Mouse (Mus musculus): ENCODE data around the gene Spc25.

Gene Spc25

DNA sequence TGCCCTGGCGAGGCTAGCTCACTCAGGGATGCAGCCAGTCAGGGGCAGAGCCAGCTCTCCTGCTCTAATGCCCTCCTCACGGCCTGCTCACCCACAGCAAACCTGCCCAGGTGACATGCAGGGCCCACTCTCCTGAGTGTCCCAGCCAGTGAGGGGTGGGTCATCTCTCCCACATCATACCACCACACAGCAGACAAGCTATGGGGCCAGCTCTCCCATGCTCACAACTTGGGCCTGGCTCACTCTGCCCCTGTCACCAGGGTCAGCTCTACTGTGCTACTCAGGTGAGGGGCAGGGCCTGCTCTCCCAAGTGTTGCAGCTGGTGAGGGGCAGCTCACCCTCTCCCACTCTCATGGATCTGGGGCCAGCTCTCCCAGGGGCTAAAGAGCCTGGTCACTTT lies 18.0 kb downstream of the Spc25 start:
- CTCF ChIA-PET = no interaction called here

DNA sequence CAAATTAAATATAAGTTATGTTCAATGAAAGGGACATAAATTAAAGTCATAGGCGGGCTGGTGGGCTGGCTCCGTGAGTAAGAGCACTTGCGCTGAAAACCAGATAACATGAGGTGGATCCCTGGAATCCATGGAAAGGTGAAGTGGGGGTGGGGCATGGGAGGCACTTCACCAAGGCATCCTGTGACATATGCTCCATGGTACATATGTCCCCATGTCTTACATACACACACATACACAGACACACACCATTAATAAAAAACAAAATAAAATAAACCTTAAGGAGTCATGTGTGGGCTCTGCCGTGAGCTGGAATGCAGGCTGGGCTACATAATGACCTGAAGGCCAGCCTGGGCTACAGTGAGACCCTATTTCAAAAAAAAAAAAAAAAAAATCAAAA lies 26.3 kb downstream of the Spc25 start:
- CTCF ChIA-PET = no interaction called here

DNA sequence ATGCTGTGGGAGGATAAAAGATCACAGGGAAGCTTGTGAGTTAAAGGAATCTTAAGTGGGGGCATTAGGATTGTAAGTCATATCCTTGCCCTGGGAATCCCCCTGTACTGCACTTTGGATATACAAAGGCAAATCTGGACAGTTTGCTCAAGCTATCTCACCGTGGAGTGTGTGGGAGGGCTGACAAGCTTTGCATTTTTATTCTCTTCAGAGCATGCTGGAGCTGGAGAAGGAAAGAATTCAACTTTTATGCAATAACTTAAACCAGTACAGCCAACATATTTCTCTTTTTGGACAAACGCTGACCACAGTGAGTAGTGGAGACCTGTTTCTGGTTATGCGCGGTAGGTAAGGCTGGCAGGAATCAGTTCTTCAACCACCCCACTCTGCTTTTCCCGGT lies 30.7 kb downstream of the Spc25 start:
- CTCF ChIA-PET = no interaction called here

DNA sequence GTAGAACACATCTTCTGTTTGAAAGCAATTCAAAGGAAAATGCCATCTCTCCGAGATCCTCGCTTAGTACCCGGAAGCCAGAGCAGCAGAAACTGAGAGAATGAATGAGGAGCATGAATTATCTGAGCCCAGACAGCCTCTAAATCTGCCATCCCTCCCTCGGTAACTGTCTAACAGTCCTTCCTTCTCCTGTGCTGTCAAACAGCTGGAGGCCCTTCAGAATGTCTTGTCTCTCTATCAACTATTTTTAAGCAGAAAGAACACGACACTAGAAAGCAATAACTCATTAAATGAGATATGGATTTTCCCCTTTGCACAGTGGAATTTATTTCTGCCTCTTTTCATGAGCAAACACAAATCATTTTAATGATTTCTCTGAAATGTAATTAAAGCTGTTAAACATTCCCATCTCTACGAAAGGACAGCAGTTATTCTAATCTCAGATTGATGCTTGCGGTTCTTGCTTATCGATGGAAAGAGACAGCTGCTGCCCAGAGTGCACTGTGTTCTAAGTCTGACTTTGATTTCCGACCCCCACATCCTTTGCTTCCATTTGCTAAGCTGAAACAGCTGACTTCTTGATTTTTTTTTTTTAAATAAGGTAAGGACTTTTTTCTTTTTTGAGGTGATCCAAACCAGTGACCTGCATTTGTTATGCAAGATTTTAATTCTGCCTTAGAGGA lies 35.5 kb downstream of the Spc25 start:
- CTCF ChIA-PET = no interaction called here

DNA sequence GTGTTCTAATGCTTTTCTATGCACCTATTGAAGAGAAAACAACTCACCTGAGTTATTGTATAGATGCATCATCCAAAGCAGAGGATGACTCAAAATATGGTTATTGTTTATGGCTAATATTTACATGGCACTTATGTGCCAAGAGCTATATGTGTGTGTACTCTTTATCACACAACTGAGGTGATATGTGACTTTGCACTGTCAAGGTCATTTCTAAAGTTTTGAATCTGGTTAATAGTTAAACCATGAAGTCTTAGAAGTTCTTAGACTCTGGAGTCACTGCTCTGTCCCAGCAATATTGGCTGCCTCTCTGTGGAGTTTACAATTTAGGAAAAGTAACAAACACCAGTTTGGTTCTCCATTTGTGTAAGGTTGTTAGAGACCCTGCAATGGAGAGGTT lies 47.1 kb downstream of the Spc25 start:
- CTCF ChIA-PET = interaction anchor here (0.6 kb wide), 1 partner anchor 587 kb away, joined by 4 read pairs; no protein-coding TSS in a partner anchor

DNA sequence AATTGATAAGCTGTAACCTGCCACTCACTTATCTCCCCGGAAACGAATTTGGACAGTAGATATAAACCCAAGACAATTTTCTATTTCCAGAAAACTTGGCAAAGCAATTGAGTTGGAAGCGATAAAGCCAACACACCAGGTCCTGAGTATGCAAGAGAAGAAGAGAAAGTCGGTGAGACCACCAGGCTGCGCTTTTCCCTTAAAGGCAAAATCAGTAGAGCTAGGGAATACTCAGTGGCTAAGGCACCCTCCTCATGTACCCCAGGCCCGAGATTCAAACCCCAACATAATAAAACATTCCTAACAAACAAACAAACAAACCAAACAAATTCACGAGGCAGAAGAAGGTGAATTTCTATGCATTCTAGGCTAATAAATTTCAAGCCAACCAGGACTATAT lies 49.7 kb downstream of the Spc25 start:
- CTCF ChIA-PET = no interaction called here

DNA sequence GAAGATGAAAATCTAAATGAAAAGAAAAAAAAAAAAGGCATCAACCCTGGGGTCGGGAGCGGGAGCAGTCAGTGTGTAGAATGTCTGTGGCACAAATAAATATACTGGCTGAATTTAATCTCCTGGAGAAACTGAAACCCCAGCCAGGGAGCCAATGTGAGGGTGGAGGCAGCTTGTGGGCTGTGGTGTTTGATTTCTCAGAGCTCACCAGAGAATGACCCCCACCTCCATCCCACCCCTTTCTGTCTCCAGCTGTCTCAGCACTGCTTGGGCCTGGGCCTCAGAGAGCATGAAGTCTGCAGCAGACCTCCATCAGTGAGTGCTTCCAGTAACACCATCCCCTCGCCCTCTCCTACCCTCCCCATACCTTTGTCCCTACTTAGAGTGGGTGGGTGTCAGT lies 50.1 kb downstream of the Spc25 start:
- CTCF ChIA-PET = no interaction called here

DNA sequence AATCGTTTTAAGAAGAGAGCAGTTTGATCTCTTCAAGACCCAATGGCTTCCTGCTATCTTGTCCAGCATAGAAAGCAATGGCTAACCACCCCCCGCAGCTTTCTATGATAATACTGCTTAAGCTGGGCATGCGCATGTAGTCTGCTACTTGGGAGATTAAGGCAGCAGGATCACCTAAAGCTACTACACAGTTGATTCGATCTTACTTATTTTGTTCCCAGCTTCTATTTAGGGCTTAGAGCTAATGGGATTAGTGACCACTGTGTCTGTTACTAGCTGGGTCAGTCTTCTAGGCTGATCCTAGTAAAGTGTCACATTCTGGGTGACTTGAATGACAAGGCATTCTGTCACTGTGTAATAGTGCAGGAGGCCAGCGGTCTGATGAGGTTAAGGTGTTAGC lies 55.2 kb downstream of the Spc25 start:
- CTCF ChIA-PET = no interaction called here

DNA sequence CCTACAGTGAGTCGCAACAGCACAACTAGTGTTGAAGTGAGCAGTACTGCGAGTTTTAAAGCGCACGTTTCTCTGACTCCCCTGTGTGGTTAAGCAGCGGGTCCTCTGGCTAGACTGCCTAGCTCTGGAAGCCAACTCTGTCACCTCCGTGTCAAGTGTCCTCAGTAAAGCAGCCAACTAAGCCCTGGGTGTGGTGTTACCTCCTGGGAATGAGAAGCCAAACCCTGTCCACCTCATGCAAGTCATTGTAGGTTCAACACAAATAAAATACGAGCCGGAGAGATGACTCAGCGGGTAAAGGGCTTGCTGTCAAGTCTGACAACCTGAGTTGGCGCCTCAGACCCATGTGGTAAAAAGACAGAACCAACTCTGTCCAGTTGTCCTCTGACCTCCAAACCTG lies 56.8 kb downstream of the Spc25 start:
- CTCF ChIA-PET = no interaction called here

DNA sequence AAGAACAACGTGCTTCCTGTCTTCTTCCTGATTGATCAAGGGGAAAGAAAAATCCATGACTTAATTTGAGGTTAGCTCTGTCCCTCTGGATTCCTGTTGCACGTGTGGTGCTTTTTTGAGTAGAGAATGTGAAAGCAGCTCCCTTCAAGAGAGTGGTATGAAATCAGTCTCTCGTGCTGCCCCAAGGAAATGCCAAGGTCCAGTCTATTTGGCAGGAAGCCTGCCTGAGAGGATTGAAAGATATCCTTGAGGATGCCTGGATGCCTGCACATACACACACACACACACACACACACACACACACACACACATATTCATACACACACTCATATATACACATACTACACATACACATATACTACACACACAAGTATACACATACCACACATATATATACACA lies 57.3 kb downstream of the Spc25 start:
- CTCF ChIA-PET = no interaction called here
